Mouse (Mus musculus): ENCODE measurements at regions not wholly inside any gene's neighbourhood (a gene's known extent, or its start where the extent isn't known, plus 50 kb on each side); places are given as distances from the start of the nearest gene placed in this dataset.

- WGBS (ENCODE audit: insufficient replicate concordance): 19% methylated on average over 1 of the region's 1 CpGs
- H3K9ac ChIP-seq (ENCODE audit: low read depth, low read length): no peak overlapping the region
- no peak overlapping the region for H3K27ac ChIP-seq (ENCODE audit: low read depth, low read length)
- no peaks in the 10 kb centered on the region for H3K36me3 ChIP-seq (ENCODE audit: control insufficient read depth, insufficient read depth, low read length)
- no peak overlapping the region for H3K4me2 ChIP-seq
- no peak for ATAC-seq (replicated peaks; ENCODE audit: insufficient number of reproducible peaks, low FRiP score, low TSS enrichment)
- no peaks in the 10 kb centered on the region for H3K4me1 ChIP-seq (ENCODE audit: control insufficient read depth, insufficient read depth, low read length)
- H3K4me3 ChIP-seq (ENCODE audit: low read depth, low read length): no peak overlapping the region
- H3K27me3 ChIP-seq (ENCODE audit: control insufficient read depth, insufficient read depth, low read length): no peaks in the 10 kb centered on the region
- H3K9me3 ChIP-seq (replicated peaks; ENCODE audit: control insufficient read depth, low read length): no peaks in the 10 kb centered on the region
Measured at GRCm38 (mm10) chr1:35806731-35807130, 261.5 kb upstream of the Hs6st1 start.

DNA sequence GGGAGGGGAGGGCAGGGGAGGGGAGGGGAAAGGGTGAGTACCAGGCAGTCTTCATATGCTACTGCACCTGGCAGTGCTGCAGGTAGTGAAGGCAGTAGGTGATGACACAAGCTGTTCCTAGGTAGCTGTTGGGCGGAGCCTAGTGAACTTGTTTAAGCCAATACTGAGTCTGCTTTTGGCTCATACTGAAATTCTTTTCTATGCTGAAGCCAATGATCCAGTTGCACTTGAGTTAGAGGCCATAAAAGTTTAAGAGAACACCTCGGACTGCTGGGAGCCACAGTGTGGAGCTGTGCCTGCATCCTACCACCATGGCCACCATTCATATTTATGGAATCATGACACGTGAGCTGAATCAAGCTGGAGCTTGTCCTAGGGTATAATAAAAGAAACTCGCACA is 259.3 kb upstream of the Hs6st1 start:
- Histone ChIP-seq H3K9ac (ENCODE audit: low read depth, low read length) (no peak overlapping the region), H3K9me3 (replicated peaks; ENCODE audit: control insufficient read depth, low read length) (no peaks in the 10 kb centered on the region), H3K36me3 (ENCODE audit: control insufficient read depth, insufficient read depth, low read length) (no peaks in the 10 kb centered on the region), H3K4me2 (no peak overlapping the region), H3K4me1 (ENCODE audit: control insufficient read depth, insufficient read depth, low read length) (no peaks in the 10 kb centered on the region), H3K4me3 (ENCODE audit: low read depth, low read length) (no peak overlapping the region), H3K27ac (ENCODE audit: low read depth, low read length) (no peak overlapping the region), H3K27me3 (ENCODE audit: control insufficient read depth, insufficient read depth, low read length) (no peaks in the 10 kb centered on the region)
- ATAC-seq (replicated peaks; ENCODE audit: insufficient number of reproducible peaks, low FRiP score, low TSS enrichment): no peak
- WGBS (ENCODE audit: insufficient replicate concordance): 82% methylated on average over 4 of the region's 4 CpGs

DNA sequence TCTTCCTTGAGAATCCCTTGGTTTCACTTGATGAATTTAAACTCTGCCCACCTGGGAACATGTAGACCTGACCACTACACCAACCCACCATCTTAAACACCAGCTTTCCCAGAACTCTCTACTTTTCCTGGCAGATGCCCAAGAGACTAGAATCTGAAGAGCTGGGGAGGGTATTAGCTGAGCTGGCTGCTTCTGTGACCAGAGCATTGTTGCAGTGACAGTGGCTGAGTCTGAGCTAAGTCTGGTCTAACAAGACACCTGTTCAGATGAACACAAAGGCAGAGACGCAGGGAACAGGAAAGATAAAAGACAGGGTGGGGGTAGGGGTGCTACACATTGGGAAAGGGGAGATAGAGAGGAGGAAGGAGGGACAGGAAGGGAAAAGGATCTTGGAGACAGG is 258.9 kb upstream of the Hs6st1 start:
- H3K36me3 ChIP-seq (ENCODE audit: control insufficient read depth, insufficient read depth, low read length): no peaks in the 10 kb centered on the region
- H3K4me2 ChIP-seq: no peak overlapping the region
- no peaks in the 10 kb centered on the region for H3K4me1 ChIP-seq (ENCODE audit: control insufficient read depth, insufficient read depth, low read length)
- no peak overlapping the region for H3K27ac ChIP-seq (ENCODE audit: low read depth, low read length)
- no peaks in the 10 kb centered on the region for H3K27me3 ChIP-seq (ENCODE audit: control insufficient read depth, insufficient read depth, low read length)
- H3K9me3 ChIP-seq (replicated peaks; ENCODE audit: control insufficient read depth, low read length): no peaks in the 10 kb centered on the region
- H3K4me3 ChIP-seq (ENCODE audit: low read depth, low read length): no peak overlapping the region
- ATAC-seq (replicated peaks; ENCODE audit: insufficient number of reproducible peaks, low FRiP score, low TSS enrichment): no peak
- no peak overlapping the region for H3K9ac ChIP-seq (ENCODE audit: low read depth, low read length)
- 41% methylated on average over 1 of the region's 1 CpGs for WGBS (ENCODE audit: insufficient replicate concordance)

GRCm38 (mm10) chr1:35810571-35811342 is 257.4 kb upstream of the Hs6st1 start:
- no peak for ATAC-seq (replicated peaks; ENCODE audit: insufficient number of reproducible peaks, low FRiP score, low TSS enrichment)
- Histone ChIP-seq H3K4me1 (ENCODE audit: control insufficient read depth, insufficient read depth, low read length) (no peaks in the 10 kb centered on the region), H3K4me2 (no peak overlapping the region), H3K27me3 (ENCODE audit: control insufficient read depth, insufficient read depth, low read length) (no peaks in the 10 kb centered on the region), H3K27ac (ENCODE audit: low read depth, low read length) (no peak overlapping the region), H3K4me3 (ENCODE audit: low read depth, low read length) (no peak overlapping the region), H3K9ac (ENCODE audit: low read depth, low read length) (no peak overlapping the region), H3K9me3 (replicated peaks; ENCODE audit: control insufficient read depth, low read length) (no peaks in the 10 kb centered on the region), H3K36me3 (ENCODE audit: control insufficient read depth, insufficient read depth, low read length) (no peaks in the 10 kb centered on the region)
- 81% methylated on average over 8 of the region's 8 CpGs for WGBS (ENCODE audit: insufficient replicate concordance)

- Histone ChIP-seq H3K9me3 (replicated peaks; ENCODE audit: control insufficient read depth, low read length) (no peaks in the 10 kb centered on the region), H3K36me3 (ENCODE audit: control insufficient read depth, insufficient read depth, low read length) (no peaks in the 10 kb centered on the region), H3K4me3 (ENCODE audit: low read depth, low read length) (no peak overlapping the region), H3K9ac (ENCODE audit: low read depth, low read length) (no peak overlapping the region), H3K27me3 (ENCODE audit: control insufficient read depth, insufficient read depth, low read length) (no peaks in the 10 kb centered on the region), H3K4me1 (ENCODE audit: control insufficient read depth, insufficient read depth, low read length) (no peaks in the 10 kb centered on the region), H3K27ac (ENCODE audit: low read depth, low read length) (no peak overlapping the region), H3K4me2 (no peak overlapping the region)
- no peak for ATAC-seq (replicated peaks; ENCODE audit: insufficient number of reproducible peaks, low FRiP score, low TSS enrichment)
- WGBS (ENCODE audit: insufficient replicate concordance): 72% methylated on average over 6 of the region's 6 CpGs
Measured at GRCm38 (mm10) chr1:35811380-35811779, 256.8 kb upstream of the Hs6st1 start.

DNA sequence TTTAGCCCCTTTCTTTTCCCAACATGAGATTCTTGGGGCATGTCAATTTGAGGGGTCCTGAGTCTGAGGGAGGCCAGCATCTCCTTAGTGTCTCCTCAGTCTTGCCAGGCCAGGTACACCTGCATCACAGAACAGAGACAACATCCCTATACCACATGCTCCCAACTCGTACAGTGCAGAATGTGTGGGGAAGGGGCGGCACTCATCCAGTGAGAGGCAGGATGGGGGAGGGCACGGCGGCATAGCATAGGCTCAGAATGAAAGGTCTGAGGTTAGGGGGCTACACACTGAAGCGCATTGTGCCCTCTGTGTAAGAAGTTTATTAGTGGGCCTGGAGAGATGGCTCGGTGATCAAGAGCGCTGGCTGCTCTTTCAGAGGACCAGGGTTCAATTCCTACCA is 256.4 kb upstream of the Hs6st1 start:
- H3K27me3 ChIP-seq (ENCODE audit: control insufficient read depth, insufficient read depth, low read length): no peaks in the 10 kb centered on the region
- WGBS (ENCODE audit: insufficient replicate concordance): 78% methylated on average over 7 of the region's 7 CpGs

GRCm38 (mm10) chr1:35813625-35814024 is 254.6 kb upstream of the Hs6st1 start:
- no peaks in the 10 kb centered on the region for H3K4me1 ChIP-seq (ENCODE audit: control insufficient read depth, insufficient read depth, low read length)
- no peaks in the 10 kb centered on the region for H3K27me3 ChIP-seq (ENCODE audit: control insufficient read depth, insufficient read depth, low read length)
- no peak overlapping the region for H3K4me2 ChIP-seq
- H3K27ac ChIP-seq (ENCODE audit: low read depth, low read length): no peak overlapping the region
- no peak overlapping the region for H3K4me3 ChIP-seq (ENCODE audit: low read depth, low read length)
- WGBS (ENCODE audit: insufficient replicate concordance): 78% methylated on average over 5 of the region's 5 CpGs
- H3K36me3 ChIP-seq (ENCODE audit: control insufficient read depth, insufficient read depth, low read length): no peaks in the 10 kb centered on the region
- H3K9me3 ChIP-seq (replicated peaks; ENCODE audit: control insufficient read depth, low read length): no peaks in the 10 kb centered on the region
- ATAC-seq (replicated peaks; ENCODE audit: insufficient number of reproducible peaks, low FRiP score, low TSS enrichment): no peak
- H3K9ac ChIP-seq (ENCODE audit: low read depth, low read length): no peak overlapping the region

More for the DNA sequence above, 256.4 kb upstream of the Hs6st1 start:
- no peaks in the 10 kb centered on the region for H3K4me1 ChIP-seq (ENCODE audit: control insufficient read depth, insufficient read depth, low read length)
- ATAC-seq (replicated peaks; ENCODE audit: insufficient number of reproducible peaks, low FRiP score, low TSS enrichment): no peak
- no peaks in the 10 kb centered on the region for H3K36me3 ChIP-seq (ENCODE audit: control insufficient read depth, insufficient read depth, low read length)
- H3K9ac ChIP-seq (ENCODE audit: low read depth, low read length): no peak overlapping the region
- H3K27ac ChIP-seq (ENCODE audit: low read depth, low read length): no peak overlapping the region
- no peaks in the 10 kb centered on the region for H3K9me3 ChIP-seq (replicated peaks; ENCODE audit: control insufficient read depth, low read length)
- no peak overlapping the region for H3K4me2 ChIP-seq
- H3K4me3 ChIP-seq (ENCODE audit: low read depth, low read length): no peak overlapping the region

DNA sequence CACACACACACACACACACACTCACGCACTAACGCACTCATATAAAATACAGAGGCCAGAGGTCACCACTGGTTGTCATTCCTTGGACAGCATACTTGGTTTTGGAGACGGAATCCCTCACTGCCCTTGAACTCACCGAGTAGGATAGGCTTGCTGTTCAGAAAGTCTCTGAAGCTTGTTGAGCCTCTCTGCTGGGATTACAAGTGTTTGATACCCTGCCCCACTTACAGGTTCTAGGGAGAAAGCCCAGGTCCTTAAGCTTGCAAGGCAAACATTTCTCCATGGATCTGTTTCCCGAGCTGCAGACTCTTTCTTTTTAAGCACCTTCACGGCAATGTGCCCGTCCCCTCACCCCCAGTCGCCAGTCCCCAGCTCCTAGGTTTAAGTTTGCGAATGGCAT is 254.0 kb upstream of the Hs6st1 start:
- no peaks in the 10 kb centered on the region for H3K36me3 ChIP-seq (ENCODE audit: control insufficient read depth, insufficient read depth, low read length)
- H3K27ac ChIP-seq (ENCODE audit: low read depth, low read length): no peak overlapping the region
- ATAC-seq (replicated peaks; ENCODE audit: insufficient number of reproducible peaks, low FRiP score, low TSS enrichment): no peak
- 86% methylated on average over 9 of the region's 9 CpGs for WGBS (ENCODE audit: insufficient replicate concordance)
- no peak overlapping the region for H3K4me2 ChIP-seq
- no peaks in the 10 kb centered on the region for H3K9me3 ChIP-seq (replicated peaks; ENCODE audit: control insufficient read depth, low read length)
- H3K4me3 ChIP-seq (ENCODE audit: low read depth, low read length): no peak overlapping the region
- no peak overlapping the region for H3K9ac ChIP-seq (ENCODE audit: low read depth, low read length)
- H3K4me1 ChIP-seq (ENCODE audit: control insufficient read depth, insufficient read depth, low read length): no peaks in the 10 kb centered on the region
- H3K27me3 ChIP-seq (ENCODE audit: control insufficient read depth, insufficient read depth, low read length): no peaks in the 10 kb centered on the region

- no peak for ATAC-seq (replicated peaks; ENCODE audit: insufficient number of reproducible peaks, low FRiP score, low TSS enrichment)
- no peak overlapping the region for H3K27ac ChIP-seq (ENCODE audit: low read depth, low read length)
Measured at GRCm38 (mm10) chr1:35814751-35815150, 253.4 kb upstream of the Hs6st1 start.

More at GRCm38 (mm10) chr1:35814751-35815150, 253.4 kb upstream of the Hs6st1 start:
- Histone ChIP-seq H3K36me3 (ENCODE audit: control insufficient read depth, insufficient read depth, low read length) (no peaks in the 10 kb centered on the region), H3K4me3 (ENCODE audit: low read depth, low read length) (no peak overlapping the region), H3K4me1 (ENCODE audit: control insufficient read depth, insufficient read depth, low read length) (no peaks in the 10 kb centered on the region), H3K9ac (ENCODE audit: low read depth, low read length) (no peak overlapping the region), H3K27me3 (ENCODE audit: control insufficient read depth, insufficient read depth, low read length) (no peaks in the 10 kb centered on the region), H3K4me2 (no peak overlapping the region), H3K9me3 (replicated peaks; ENCODE audit: control insufficient read depth, low read length) (no peaks in the 10 kb centered on the region)
- 64% methylated on average over 3 of the region's 3 CpGs for WGBS (ENCODE audit: insufficient replicate concordance)

Data from heart, embryonic 11.5 days (tissue).